Mouse (Mus musculus): ENCODE results near the gene Trp53i13. TPM values are rescaled to one million over a fixed set of nuclear protein-coding genes. Genes with fewer than 3 reads are reported as not detected.

The Trp53i13 gene
- polyA plus RNA-seq, 1 experiment: 19.4 TPM

- no peak for DNase-seq
- peaks cover 5% of the 10 kb centered on the region; the same call in 1 of the 2 replicates for H3K4me1 ChIP-seq (ENCODE audit: control insufficient read depth, insufficient read depth, low read length)
- peak overlapping the region; percentile 69; the same call in 1 of the 2 replicates for H3K4me3 ChIP-seq (ENCODE audit: insufficient read depth, low read depth, low read length)
- no peak overlapping the region for H3K27ac ChIP-seq (ENCODE audit: insufficient read depth, low read depth, low read length)
- no peaks in the 10 kb centered on the region for H3K27me3 ChIP-seq (replicated peaks; ENCODE audit: control insufficient read depth, insufficient read depth, low read length)
- 45% methylated on average over 8 of the region's 8 CpGs for WGBS
- H3K36me3 ChIP-seq (ENCODE audit: control insufficient read depth, insufficient read depth, low read length): no peaks in the 10 kb centered on the region
- TF ChIP-seq CTCF (conservative IDR thresholded peaks at IDR 0.05; ENCODE audit: insufficient read depth, insufficient read length, low read depth, low read length) (no peak), POLR2A (IDR thresholded peaks at IDR 0.05; ENCODE audit: low read depth, low read length) (no peak)
Observed at GRCm38 (mm10) chr11:77463101-77463445, 52.7 kb downstream of the Trp53i13 start.

GRCm38 (mm10) chr11:77462283-77463100 lies 53.3 kb downstream of the Trp53i13 start, which contains the start of gene Coro6:
Coro6 (plus strand) TSS chr11:77462411.
- DNase-seq: peak; percentile 88
- WGBS: 2% methylated on average over 72 of the region's 73 CpGs
- peak within 1 kb of the TSS; percentile 69 for H3K4me3 ChIP-seq (ENCODE audit: insufficient read depth, low read depth, low read length)
- H3K36me3 ChIP-seq (ENCODE audit: control insufficient read depth, insufficient read depth, low read length): no peaks in the 10 kb centered on the region
- H3K27me3 ChIP-seq (replicated peaks; ENCODE audit: control insufficient read depth, insufficient read depth, low read length): no peaks in the 10 kb centered on the region
- no peak for TF ChIP-seq POLR2A (IDR thresholded peaks at IDR 0.05; ENCODE audit: low read depth, low read length)
- TF ChIP-seq CTCF (conservative IDR thresholded peaks at IDR 0.05; ENCODE audit: insufficient read depth, insufficient read length, low read depth, low read length): no peak
- peaks cover 5% of the 10 kb centered on the region; the same call in 1 of the 2 replicates for H3K4me1 ChIP-seq (ENCODE audit: control insufficient read depth, insufficient read depth, low read length)
- no peak within 1 kb of the TSS for H3K27ac ChIP-seq (ENCODE audit: insufficient read depth, low read depth, low read length)

- 5% methylated on average over 6 of the region's 6 CpGs for WGBS
- no peak overlapping the region for H3K27ac ChIP-seq (ENCODE audit: insufficient read depth, low read depth, low read length)
- TF ChIP-seq POLR2A (IDR thresholded peaks at IDR 0.05; ENCODE audit: low read depth, low read length) (no peak), CTCF (conservative IDR thresholded peaks at IDR 0.05; ENCODE audit: insufficient read depth, insufficient read length, low read depth, low read length) (no peak)
- H3K4me3 ChIP-seq (ENCODE audit: insufficient read depth, low read depth, low read length): peak overlapping the region; percentile 69
- H3K4me1 ChIP-seq (ENCODE audit: control insufficient read depth, insufficient read depth, low read length): peaks cover 5% of the 10 kb centered on the region; the same call in 1 of the 2 replicates
- no peaks in the 10 kb centered on the region for H3K27me3 ChIP-seq (replicated peaks; ENCODE audit: control insufficient read depth, insufficient read depth, low read length)
- no peak for DNase-seq
- no peaks in the 10 kb centered on the region for H3K36me3 ChIP-seq (ENCODE audit: control insufficient read depth, insufficient read depth, low read length)
Observed at GRCm38 (mm10) chr11:77461856-77462255, 53.9 kb downstream of the Trp53i13 start.

Other genes starting within 250 kb of the Trp53i13 start
- gene Coro6, start 53.6 kb downstream of the Trp53i13 start, polyA plus RNA-seq (2012; rRNA removed): 4.4 and 7.9 TPM in 2 replicates
- 22.3 and 31.4 TPM in 2 replicates for gene Ankrd13b, start 26.3 kb downstream of the Trp53i13 start, polyA plus RNA-seq (2012; rRNA removed)
- 53.2 and 58.5 TPM in 2 replicates for gene Git1, start 22.4 kb downstream of the Trp53i13 start, polyA plus RNA-seq (2012; rRNA removed)
- gene Abhd15, start 859 bp downstream of the Trp53i13 start, polyA plus RNA-seq (2012; rRNA removed): 2.7 and 3.2 TPM in 2 replicates
- not detected in 2 replicates for gene Gm10392, start 3.2 kb upstream of the Trp53i13 start, polyA plus RNA-seq (2012; rRNA removed)
- gene Taok1, start 91.8 kb upstream of the Trp53i13 start, polyA plus RNA-seq (2012; rRNA removed): 4.7 and 6.9 TPM in 2 replicates
- 10.8 and 13.5 TPM in 2 replicates for gene Nufip2, start 170.2 kb upstream of the Trp53i13 start, polyA plus RNA-seq (2012; rRNA removed)
- not detected in 2 replicates for gene Cryba1, start 209.3 kb upstream of the Trp53i13 start, polyA plus RNA-seq (2012; rRNA removed)
- gene Myo18a, start 247.3 kb upstream of the Trp53i13 start, polyA plus RNA-seq (2012; rRNA removed): 92.0 and 93.1 TPM in 2 replicates